Mouse (Mus musculus) heart, embryonic 13.5 days (tissue): Measurements from ENCODE around the gene Tcl1b1. TPM values are rescaled to one million over a fixed set of nuclear protein-coding genes. Genes with fewer than 3 reads are reported as not detected.
"Not testable (repeated sequence)": the region's sequence is repeated elsewhere in the genome, so short reads cannot be mapped to it uniquely, and the experiment has no call there.

Experiments
- ATAC-seq: fragments of 200-750 bp; cut with Nextera tagmentation; 2 replicates; pipeline ENCODE4 v1.8.0; 2017; ENCODE audit warnings: moderate TSS enrichment; ENCODE audit not compliant: insufficient number of reproducible peaks, low FRiP score, low TSS enrichment; ENCODE audit errors: extremely low read depth
- H3K27ac ChIP-seq: fragments of 300-500 bp; sonication (generic); replicated peaks from 2 replicates; pipeline ENCODE4 v1.5.1; 2015; ENCODE audit warnings: moderate library complexity, mild to moderate bottlenecking, inconsistent platforms
- H3K27me3 ChIP-seq: fragments of 300-500 bp; sonication (generic); replicated peaks from 2 replicates; pipeline ENCODE4 v1.6.1; 2015; ENCODE audit warnings: mild to moderate bottlenecking, inconsistent platforms
- H3K36me3 ChIP-seq: fragments of 300-500 bp; sonication (generic); 2 replicates; pipeline ENCODE4 v1.6.1; 2015; ENCODE audit warnings: mild to moderate bottlenecking, inconsistent platforms
- H3K4me1 ChIP-seq: fragments of 300-500 bp; sonication (generic); 2 replicates; pipeline ENCODE4 v1.6.1; 2015; ENCODE audit warnings: inconsistent platforms
- H3K4me2 ChIP-seq: fragments of 300-500 bp; sonication (generic); 2 replicates; pipeline ENCODE4 v1.6.1; 2015; ENCODE audit warnings: inconsistent platforms, mild to moderate bottlenecking, moderate library complexity
- H3K4me3 ChIP-seq: fragments of 300-500 bp; sonication (generic); 2 replicates; pipeline ENCODE4 v1.5.1; 2015; ENCODE audit warnings: moderate library complexity, mild to moderate bottlenecking, inconsistent platforms
- H3K9ac ChIP-seq: fragments of 300-500 bp; sonication (generic); 2 replicates; pipeline ENCODE4 v1.6.1; 2015; ENCODE audit warnings: inconsistent platforms, mild to moderate bottlenecking, moderate library complexity
- H3K9me3 ChIP-seq: fragments of 300-500 bp; sonication (generic); 2 replicates; pipeline ENCODE4 v1.6.1; 2016; ENCODE audit warnings: inconsistent platforms
- WGBS: fragments of 180-500 bp; shearing (Covaris S2); methylation state at CpG from one replicate; pipeline ENCODE4 v1.1.7; 2015; ENCODE audit warnings: mixed read lengths; 5-methylcytosine and 5-hydroxymethylcytosine counted together
- polyA plus RNA-seq: library from polyadenylated mRNA; unstranded; fragments of >200 nt; fragmentation: Nextera tagmentation; extraction: Ambion mirVana; gene quantifications from 2 replicates; pipeline ENCODE4 v1.2.1, GENCODE M21; 2015

Tcl1b1 gene
- polyA plus RNA-seq, 1 experiment from 2014 or later, result not detected

DNA sequence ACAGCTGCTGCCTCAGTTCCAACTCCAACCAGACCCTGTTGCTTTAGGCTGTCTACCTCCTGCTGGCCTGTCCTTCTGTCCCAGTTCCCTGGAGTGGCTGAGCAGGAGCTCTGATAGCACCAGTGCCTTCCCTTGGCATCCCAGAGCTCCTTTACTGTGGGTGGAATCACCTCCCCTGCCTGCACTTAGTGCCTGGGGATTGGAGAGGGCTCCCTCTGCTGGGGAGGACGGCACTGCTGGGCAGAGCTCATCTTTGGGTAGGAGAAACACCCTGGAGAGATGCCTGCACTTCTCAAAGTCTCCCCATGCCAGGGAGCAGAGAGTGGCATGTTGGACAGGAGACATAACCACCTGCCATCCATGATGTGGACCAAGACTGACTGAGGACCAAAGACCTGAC lies 14.6 kb upstream of the Tcl1b1 start:
- H3K9me3 ChIP-seq, result not testable (repeated sequence)

GRCm38 (mm10) chr12:105145714-105146113 lies 13.8 kb upstream of the Tcl1b1 start, which contains the start of gene Tcl1b2:
Gene Tcl1b2 (plus strand): TSS chr12:105146014.
- WGBS, result 65% methylated on average over 3 of the region's 3 CpGs
- Histone ChIP-seq H3K36me3 (no peaks in the 10 kb centered on the region), H3K27me3 (no peaks in the 10 kb centered on the region), H3K4me1 (no peaks in the 10 kb centered on the region), H3K9me3 (peaks cover 2% of the 10 kb centered on the region; the same call in 1 of the 2 replicates), H3K27ac (no peak within 1 kb of the TSS), H3K4me2 (no peak within 1 kb of the TSS), H3K4me3 (no peak within 1 kb of the TSS), H3K9ac (no peak within 1 kb of the TSS)
- ATAC-seq, result no peak

More for the DNA sequence above, 14.6 kb upstream of the Tcl1b1 start:
- H3K4me2 ChIP-seq, H3K27me3 ChIP-seq, H3K4me3 ChIP-seq, H3K4me1 ChIP-seq, H3K27ac ChIP-seq, H3K36me3 ChIP-seq, H3K9ac ChIP-seq, ATAC-seq: not testable (repeated sequence)
- 25% methylated on average over 1 of the region's 1 CpGs for WGBS

- WGBS, result 59% methylated on average over 4 of the region's 4 CpGs
- not testable (repeated sequence) for H3K4me3 ChIP-seq, H3K27me3 ChIP-seq, H3K9ac ChIP-seq, H3K4me1 ChIP-seq, H3K36me3 ChIP-seq, H3K9me3 ChIP-seq, ATAC-seq, H3K27ac ChIP-seq, H3K4me2 ChIP-seq
Measured at GRCm38 (mm10) chr12:105155286-105155685, 4.2 kb upstream of the Tcl1b1 start.

- no peaks in the 10 kb centered on the region for H3K36me3 ChIP-seq
- no peaks in the 10 kb centered on the region for H3K4me1 ChIP-seq
- no peak for ATAC-seq
- no peaks in the 10 kb centered on the region for H3K27me3 ChIP-seq
- H3K27ac ChIP-seq, result no peak overlapping the region
- no peak overlapping the region for H3K9ac ChIP-seq
- no peak overlapping the region for H3K4me3 ChIP-seq
- WGBS, result 69% methylated on average over 6 of the region's 6 CpGs
- no peak overlapping the region for H3K4me2 ChIP-seq
- no peaks in the 10 kb centered on the region for H3K9me3 ChIP-seq
Measured at GRCm38 (mm10) chr12:105158842-105159241, 648 bp upstream of the Tcl1b1 start.

DNA sequence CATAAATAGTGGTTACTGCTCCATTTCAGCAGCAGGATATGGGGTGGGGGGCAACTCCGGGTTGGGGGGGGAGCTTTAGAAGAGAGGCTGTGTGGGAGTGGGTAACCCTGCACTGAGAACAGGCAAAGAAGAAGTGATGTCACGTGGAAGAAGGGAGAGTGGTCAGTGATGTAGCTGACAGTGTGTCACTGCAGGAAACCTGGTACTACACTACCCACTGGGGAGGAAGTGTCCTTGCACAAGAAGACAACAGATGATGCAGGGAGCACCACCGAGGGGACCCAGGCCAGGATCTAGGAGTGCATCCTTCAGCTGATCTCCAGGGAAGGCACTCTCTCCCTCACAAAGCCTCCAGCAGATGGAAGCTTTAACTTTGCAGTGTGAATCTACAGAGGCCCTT lies 7.2 kb downstream of the Tcl1b1 start:
- WGBS, result 60% methylated on average over 3 of the region's 3 CpGs

DNA sequence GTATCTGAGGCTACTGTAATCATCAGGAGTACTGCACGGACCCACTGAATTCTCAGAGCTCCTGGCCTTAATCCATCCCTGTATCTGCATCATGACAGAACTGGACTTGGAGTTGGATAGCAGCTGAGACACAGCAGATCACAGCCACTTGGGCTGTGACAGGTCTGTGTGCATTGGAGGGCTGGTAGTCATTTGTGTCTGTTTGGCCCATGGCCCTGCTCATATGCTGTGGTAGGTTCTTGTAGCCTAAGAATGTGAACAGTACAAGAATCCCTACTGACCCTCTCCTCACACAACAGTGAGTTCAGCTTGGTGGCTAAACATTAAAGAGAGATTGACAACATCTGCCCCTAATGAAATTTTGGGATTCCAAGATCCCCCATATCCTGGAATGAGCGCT lies 13.9 kb downstream of the Tcl1b1 start:
- Histone ChIP-seq H3K27me3 (no peaks in the 10 kb centered on the region), H3K4me3 (no peak overlapping the region), H3K4me1 (no peaks in the 10 kb centered on the region), H3K4me2 (no peak overlapping the region), H3K9me3 (no peaks in the 10 kb centered on the region), H3K9ac (no peak overlapping the region), H3K36me3 (no peaks in the 10 kb centered on the region), H3K27ac (no peak overlapping the region)
- 58% methylated on average over 2 of the region's 2 CpGs for WGBS
- no peak for ATAC-seq

More for the DNA sequence above, 7.2 kb downstream of the Tcl1b1 start:
- Histone ChIP-seq H3K36me3 (no peaks in the 10 kb centered on the region), H3K9me3 (no peaks in the 10 kb centered on the region), H3K4me1 (no peaks in the 10 kb centered on the region), H3K4me2 (no peak overlapping the region), H3K4me3 (no peak overlapping the region), H3K27ac (no peak overlapping the region), H3K27me3 (no peaks in the 10 kb centered on the region), H3K9ac (no peak overlapping the region)
- ATAC-seq, result no peak

- not testable (repeated sequence) for H3K4me3 ChIP-seq, H3K27me3 ChIP-seq, H3K4me2 ChIP-seq, H3K9me3 ChIP-seq, H3K27ac ChIP-seq, H3K9ac ChIP-seq, H3K4me1 ChIP-seq, H3K36me3 ChIP-seq, ATAC-seq
- WGBS, result 21% methylated on average over 2 of the region's 2 CpGs
Measured at GRCm38 (mm10) chr12:105174318-105174717, 14.8 kb downstream of the Tcl1b1 start.

GRCm38 (mm10) chr12:105176044-105176443 lies 16.6 kb downstream of the Tcl1b1 start, which contains the start of gene Tcl1b5:
Gene Tcl1b5 (plus strand): TSS chr12:105176344.
- 59% methylated on average over 3 of the region's 3 CpGs for WGBS
- not testable (repeated sequence) for H3K4me1 ChIP-seq, H3K9me3 ChIP-seq, ATAC-seq, H3K4me2 ChIP-seq, H3K36me3 ChIP-seq, H3K4me3 ChIP-seq, H3K27me3 ChIP-seq, H3K27ac ChIP-seq, H3K9ac ChIP-seq

GRCm38 (mm10) chr12:105181040-105181644 lies 21.7 kb downstream of the Tcl1b1 start:
- 60% methylated on average over 4 of the region's 4 CpGs for WGBS

DNA sequence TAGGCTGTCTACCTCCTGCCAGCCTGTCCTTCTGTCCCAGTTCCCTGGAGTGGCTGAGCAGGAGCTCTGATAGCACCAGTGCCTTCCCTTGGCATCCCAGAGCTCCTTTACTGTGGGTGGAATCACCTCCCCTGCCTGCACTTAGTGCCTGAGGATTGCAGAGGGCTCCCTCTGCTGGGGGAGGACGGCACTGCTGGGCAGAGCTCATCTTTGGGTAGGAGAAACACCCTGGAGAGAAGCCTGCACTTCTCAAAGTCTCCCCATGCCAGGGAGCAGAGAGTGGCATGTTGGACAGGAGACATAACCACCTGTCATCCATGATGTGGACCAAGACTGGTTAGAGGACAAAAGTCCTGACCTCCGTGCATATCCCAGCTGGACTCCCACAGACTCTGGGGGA lies 29.5 kb downstream of the Tcl1b1 start:
- not testable (repeated sequence) for H3K27me3 ChIP-seq, H3K4me3 ChIP-seq, H3K4me2 ChIP-seq, ATAC-seq, H3K9ac ChIP-seq, H3K36me3 ChIP-seq, H3K27ac ChIP-seq, H3K9me3 ChIP-seq, H3K4me1 ChIP-seq
- 39% methylated on average over 2 of the region's 2 CpGs for WGBS

More at GRCm38 (mm10) chr12:105181040-105181644, 21.7 kb downstream of the Tcl1b1 start:
- not testable (repeated sequence) for H3K4me3 ChIP-seq, H3K36me3 ChIP-seq, H3K9ac ChIP-seq, ATAC-seq, H3K27ac ChIP-seq, H3K27me3 ChIP-seq, H3K4me2 ChIP-seq, H3K4me1 ChIP-seq, H3K9me3 ChIP-seq

- H3K27ac ChIP-seq, H3K4me2 ChIP-seq, H3K27me3 ChIP-seq, H3K36me3 ChIP-seq, H3K9me3 ChIP-seq, ATAC-seq, H3K9ac ChIP-seq, H3K4me3 ChIP-seq, H3K4me1 ChIP-seq: not testable (repeated sequence)
- 85% methylated on average over 6 of the region's 6 CpGs for WGBS
Measured at GRCm38 (mm10) chr12:105190743-105191142, 31.3 kb downstream of the Tcl1b1 start, which contains the start of gene Tcl1b3. Gene Tcl1b3 (plus strand): TSS chr12:105191043.
